Mouse (Mus musculus): Measurements from ENCODE around the gene Vps13d. TPM values are rescaled to one million over a fixed set of nuclear protein-coding genes. Genes with fewer than 3 reads are reported as not detected.

Vps13d gene
- total and polyA plus RNA-seq, 3 experiments, result 13.3 to 56.2 (median 49.7) TPM

- no peak for DNase-seq
These were observed 220.3 kb downstream of the Vps13d start for GRCm38 (mm10) chr4:144974458-144974857.

GRCm38 (mm10) chr4:144972948-144973720 lies 221.7 kb downstream of the Vps13d start:
- DNase-seq, result peak; percentile 42

GRCm38 (mm10) chr4:144971048-144971447 lies 223.8 kb downstream of the Vps13d start:
- no peak for DNase-seq

- DNase-seq, result no peak
These were observed 225.8 kb downstream of the Vps13d start for GRCm38 (mm10) chr4:144969030-144969429.

GRCm38 (mm10) chr4:144968371-144968770 lies 226.4 kb downstream of the Vps13d start:
- DNase-seq, result no peak

GRCm38 (mm10) chr4:144965255-144965654 lies 229.6 kb downstream of the Vps13d start:
- DNase-seq, result no peak

- DNase-seq, result no peak
These were observed 233.1 kb downstream of the Vps13d start for GRCm38 (mm10) chr4:144961696-144962095.

GRCm38 (mm10) chr4:144961232-144961631 lies 233.6 kb downstream of the Vps13d start:
- no peak for DNase-seq

GRCm38 (mm10) chr4:144960188-144960904 lies 234.5 kb downstream of the Vps13d start:
- peak; percentile 93 for DNase-seq

- peak; percentile 80 for DNase-seq
These were observed 237.1 kb downstream of the Vps13d start for GRCm38 (mm10) chr4:144957721-144958120.

- DNase-seq, result peak; percentile 89
These were observed 237.6 kb downstream of the Vps13d start for GRCm38 (mm10) chr4:144957186-144957585.

- DNase-seq, result no peak
These were observed 238.5 kb downstream of the Vps13d start for GRCm38 (mm10) chr4:144956293-144956692.

GRCm38 (mm10) chr4:144955863-144956262 lies 238.9 kb downstream of the Vps13d start:
- DNase-seq, result peak; percentile 67

- DNase-seq, result no peak
These were observed 241.4 kb downstream of the Vps13d start for GRCm38 (mm10) chr4:144953421-144953820.

- no peak for DNase-seq
These were observed 242.9 kb downstream of the Vps13d start for GRCm38 (mm10) chr4:144951859-144952258.

- DNase-seq, result no peak
These were observed 243.9 kb downstream of the Vps13d start for GRCm38 (mm10) chr4:144950883-144951282.

- no peak for DNase-seq
These were observed 244.5 kb downstream of the Vps13d start for GRCm38 (mm10) chr4:144950327-144950711.

GRCm38 (mm10) chr4:144949441-144950326 lies 245.1 kb downstream of the Vps13d start:
- peak; percentile 85 for DNase-seq

GRCm38 (mm10) chr4:144947738-144948390 lies 246.9 kb downstream of the Vps13d start:
- DNase-seq, result peak; percentile 90

GRCm38 (mm10) chr4:144943273-144943672 lies 251.5 kb downstream of the Vps13d start:
- DNase-seq, result no peak

GRCm38 (mm10) chr4:144942433-144942832 lies 252.4 kb downstream of the Vps13d start:
- no peak for DNase-seq
